Mouse (Mus musculus): ENCODE results near the gene Msantd2.

Gene Msantd2

DNA sequence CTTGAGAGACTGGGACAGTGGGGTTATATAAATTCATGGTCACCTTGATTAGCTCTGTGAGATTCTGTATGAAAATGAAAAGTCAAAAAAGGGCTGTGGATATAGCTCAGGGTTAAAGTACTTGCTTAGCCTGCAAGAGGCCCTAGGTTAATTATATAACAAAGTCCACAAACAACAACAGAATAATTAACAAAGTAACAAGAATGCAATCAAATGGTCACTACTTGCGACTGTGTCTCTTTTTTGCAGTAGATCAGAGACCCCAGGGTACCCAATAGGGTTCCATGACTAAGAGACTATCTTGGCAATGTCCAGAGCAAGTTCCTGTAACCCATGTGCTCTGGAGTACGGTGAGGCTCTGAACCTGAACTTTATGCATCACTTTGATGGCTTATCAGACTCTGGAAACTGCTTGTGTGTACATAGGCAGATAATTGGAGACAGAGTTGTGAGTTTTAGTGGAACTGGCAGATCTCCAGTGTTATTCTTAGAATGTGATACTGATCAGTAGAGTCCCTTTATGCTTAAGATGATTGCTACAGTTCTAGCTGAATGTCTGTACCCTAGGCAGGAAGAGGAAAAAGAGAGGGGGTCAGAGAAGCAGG lies 80.2 kb downstream of the Msantd2 start:
- DNase-seq (ENCODE audit: low spot score) = no peak

DNA sequence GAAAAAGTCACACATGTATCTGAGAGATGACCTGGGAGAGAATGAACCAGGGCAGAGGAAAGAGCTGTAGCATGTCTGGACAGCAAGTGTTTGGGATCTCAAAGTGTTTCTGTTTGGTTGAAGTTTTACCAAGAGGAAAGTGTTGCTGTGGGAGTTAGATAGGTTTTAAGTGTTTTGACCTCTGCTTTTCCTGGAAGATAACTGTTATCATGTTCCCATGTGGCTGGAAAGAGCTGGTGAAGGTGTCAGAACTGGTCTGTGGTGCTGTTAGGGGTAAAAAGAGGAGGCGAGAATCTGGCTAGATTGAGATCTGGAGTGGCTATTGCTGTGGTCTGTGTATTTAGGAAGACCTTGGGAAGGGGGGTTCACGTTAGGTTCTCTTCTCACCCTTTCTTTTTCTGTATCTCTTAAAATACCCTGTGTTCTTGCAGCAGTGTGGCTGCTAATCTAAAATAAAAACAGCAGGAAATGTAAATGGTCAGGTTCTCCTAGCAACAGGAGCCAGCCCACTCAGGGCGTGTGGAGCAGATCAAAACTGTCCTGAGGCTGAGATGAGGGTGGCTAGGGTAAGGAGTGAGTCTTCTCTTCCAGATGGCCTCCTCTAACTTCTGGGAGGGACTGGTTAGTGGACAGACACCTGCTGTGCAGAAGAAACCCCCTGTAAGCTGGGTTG lies 83.2 kb downstream of the Msantd2 start:
- DNase-seq (ENCODE audit: low spot score) = no peak
